Mouse (Mus musculus) left cerebral cortex, adult 2 months (tissue): ENCODE measurements around the gene Gm6657. TPM values are rescaled to one million over a fixed set of nuclear protein-coding genes. Genes with fewer than 3 reads are reported as not detected.
A peak's percentile ranks its signal among the peaks of the same experiment; 100 is the strongest.

ENCODE experiments used
- DNase-seq, 2 experiments: peaks; one replicate each; pipeline ENCODE4 v3.0.0; 2021 to 2022; ENCODE audit warnings: low spot score in 2 of 2, mixed read lengths in 1 of 2; ENCODE audit errors: extremely low spot score in 1 of 2
- H3K27ac ChIP-seq: fragments of 200-600 bp; 2 replicates; pipeline ENCODE4 v1.8.1; 2022
- H3K4me3 ChIP-seq: fragments of 200-600 bp; 2 replicates; pipeline ENCODE4 v1.8.1; 2022
- CTCF ChIP-seq: fragments of 200-600 bp; IDR thresholded peaks from 2 replicates; pipeline ENCODE4 v1.8.1; 2022; ENCODE audit warnings: antibody characterized with exemption, mild to moderate bottlenecking, moderate library complexity
- intact Hi-C: fragments of 180-260 bp; cut with DNase I; formaldehyde crosslinking; loops from one replicate; pipeline ENCODE4 v1.15.1; 2025
- long read RNA-seq, 2 experiments: library from polyadenylated mRNA; stranded (forward); transcript quantifications; one replicate each; pipeline ENCODE4 v2.0.0; 2021; ENCODE audit warnings: borderline mapping rate in 2 of 2
- total RNA-seq, 2 experiments: library from RNA; stranded (reverse); gene quantifications; 2 replicates each; pipeline ENCODE4 v1.2.3; 2021

The Gm6657 gene
- total RNA-seq = not detected
- long read RNA-seq, experiment 1 = 0 reads
- long read RNA-seq, experiment 2 = 0 reads

DNA sequence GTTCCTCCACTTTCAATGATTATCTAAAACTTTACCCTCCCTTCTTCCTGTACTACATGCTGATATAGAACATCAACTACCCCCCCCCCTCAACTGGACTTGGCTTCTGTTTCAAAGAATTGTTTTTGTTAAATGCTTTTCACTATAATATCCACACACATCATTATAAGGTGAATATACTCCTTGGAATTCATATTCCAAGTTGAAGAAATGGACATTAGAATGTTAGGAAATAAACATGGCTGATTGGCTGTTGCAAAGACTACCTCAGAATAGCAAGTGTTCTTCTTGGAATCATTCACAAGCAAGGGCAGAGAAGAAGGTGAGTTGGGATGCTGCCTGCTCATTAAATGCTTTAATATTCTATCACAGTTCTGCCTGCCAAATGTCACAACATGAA lies at the start of gene Gm6657:
Gene Gm6657 (plus strand): TSS at position 301 of the 400 bp plus-strand sequence.
- intact Hi-C loops = no loop called here
- no peak within 1 kb of the TSS for H3K4me3 ChIP-seq
- no peak within 1 kb of the TSS for H3K27ac ChIP-seq
- no peak for TF ChIP-seq CTCF
- no peak for DNase-seq

- no peak for TF ChIP-seq CTCF
- intact Hi-C loops = no loop called here
- no peak for DNase-seq
- Histone ChIP-seq H3K27ac (no peak overlapping the region), H3K4me3 (no peak overlapping the region)
Observed at GRCm38 (mm10) chr12:78153308-78154002, 40.6 kb upstream of the Gm6657 start.

DNA sequence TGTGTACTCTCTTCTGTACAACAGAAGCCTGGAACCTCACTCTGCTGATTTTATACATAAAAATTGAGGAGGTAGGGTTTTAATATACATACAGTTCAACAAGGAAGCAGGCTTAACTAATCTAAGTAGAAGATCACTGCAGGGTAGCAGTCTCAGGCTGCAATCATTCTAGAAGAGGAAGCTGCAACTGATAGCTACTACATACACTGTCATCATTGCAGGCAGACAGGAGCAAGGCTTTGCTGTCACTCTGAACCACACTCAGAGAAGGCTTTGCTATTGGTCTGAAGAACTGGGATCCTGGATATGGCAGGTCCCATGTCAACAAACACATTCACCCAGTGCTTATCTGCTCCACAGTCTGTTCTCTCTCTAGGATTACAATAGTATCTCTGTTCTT lies 23.9 kb upstream of the Gm6657 start:
- TF ChIP-seq CTCF = no peak
- DNase-seq = no peak
- no peak overlapping the region for H3K4me3 ChIP-seq
- intact Hi-C loops = no loop called here
- H3K27ac ChIP-seq = no peak overlapping the region

DNA sequence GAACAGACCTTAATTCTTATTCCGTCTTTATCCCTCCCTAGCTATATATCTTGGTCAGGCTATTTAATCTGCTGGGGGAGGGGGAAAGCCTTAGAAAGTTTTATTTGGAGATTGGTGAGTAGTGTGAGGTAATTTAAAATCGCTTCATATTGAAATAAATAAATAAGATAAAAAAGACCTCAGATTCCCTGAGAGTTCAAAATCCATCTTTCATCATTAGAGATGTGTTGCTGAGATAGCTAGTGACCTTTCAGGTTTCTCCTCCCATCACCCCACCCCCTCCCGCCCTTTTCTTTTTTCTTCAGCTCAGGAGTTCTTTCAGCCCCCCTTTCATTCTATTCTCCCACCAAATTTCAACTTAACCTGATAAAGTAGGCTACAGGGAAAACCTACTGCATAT lies 20.1 kb upstream of the Gm6657 start:
- H3K27ac ChIP-seq = no peak overlapping the region
- DNase-seq = no peak
- no peak for TF ChIP-seq CTCF
- H3K4me3 ChIP-seq = no peak overlapping the region
- intact Hi-C loops = no loop called here

- no peak overlapping the region for H3K4me3 ChIP-seq
- H3K27ac ChIP-seq = no peak overlapping the region
- no peak for TF ChIP-seq CTCF
- intact Hi-C loops = no loop called here
- no peak for DNase-seq
Observed at GRCm38 (mm10) chr12:78174671-78175070, 19.4 kb upstream of the Gm6657 start.

DNA sequence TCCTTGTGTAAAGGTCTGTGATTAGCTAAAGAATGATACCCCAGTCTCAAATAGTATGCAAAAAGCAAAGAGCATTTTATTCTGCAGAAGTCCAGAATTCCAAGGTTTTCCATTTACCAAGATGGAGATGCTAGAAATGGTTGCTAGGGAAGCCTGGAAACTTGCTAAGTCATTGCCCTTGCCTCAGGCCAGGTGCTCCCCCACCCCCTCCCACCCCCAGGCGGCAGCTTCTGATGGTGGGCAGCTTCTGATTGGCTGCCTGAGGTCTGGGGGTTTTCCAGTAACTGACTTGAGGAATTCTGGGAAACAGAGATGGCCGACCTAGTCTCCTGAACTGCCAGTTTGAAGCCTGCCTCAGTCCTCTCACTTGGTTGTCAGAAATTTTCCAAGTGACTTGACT lies 12.6 kb upstream of the Gm6657 start:
- no peak for DNase-seq
- TF ChIP-seq CTCF = no peak
- Histone ChIP-seq H3K27ac (no peak overlapping the region), H3K4me3 (no peak overlapping the region)
- intact Hi-C loops = no loop called here

- Histone ChIP-seq H3K4me3 (no peak overlapping the region), H3K27ac (no peak overlapping the region)
- intact Hi-C loops = no loop called here
- DNase-seq = no peak
- no peak for TF ChIP-seq CTCF
Observed at GRCm38 (mm10) chr12:78195368-78195767, 1.3 kb downstream of the Gm6657 start.

- no peak for TF ChIP-seq CTCF
- no peak overlapping the region for H3K27ac ChIP-seq
- H3K4me3 ChIP-seq = no peak overlapping the region
- intact Hi-C loops = loop anchor here (10.0 kb wide), 1 partner anchor 891 kb away; no protein-coding TSS in a partner anchor
- no peak for DNase-seq
Observed at GRCm38 (mm10) chr12:78203646-78204045, 9.6 kb downstream of the Gm6657 start.

- peak; percentile 90 for TF ChIP-seq CTCF
- Histone ChIP-seq H3K4me3 (peak overlapping the region; percentile 25; the same call in 1 of the 2 replicates), H3K27ac (peak overlapping the region; percentile 48; the same call in 1 of the 2 replicates)
- intact Hi-C loops = loop anchor here (2.0 to 10.0 kb wide), 3 partner anchors 19 to 889 kb away; no protein-coding TSS in a partner anchor
- peak; percentile 26 to 47 for DNase-seq
Observed at GRCm38 (mm10) chr12:78205915-78206570, 12.0 kb downstream of the Gm6657 start.

GRCm38 (mm10) chr12:78206571-78206960 lies 12.5 kb downstream of the Gm6657 start:
- Histone ChIP-seq H3K27ac (no peak overlapping the region), H3K4me3 (no peak overlapping the region)
- TF ChIP-seq CTCF = no peak
- intact Hi-C loops = loop anchor here (2.0 to 10.0 kb wide), 3 partner anchors 18 to 888 kb away; no protein-coding TSS in a partner anchor
- no peak for DNase-seq

DNA sequence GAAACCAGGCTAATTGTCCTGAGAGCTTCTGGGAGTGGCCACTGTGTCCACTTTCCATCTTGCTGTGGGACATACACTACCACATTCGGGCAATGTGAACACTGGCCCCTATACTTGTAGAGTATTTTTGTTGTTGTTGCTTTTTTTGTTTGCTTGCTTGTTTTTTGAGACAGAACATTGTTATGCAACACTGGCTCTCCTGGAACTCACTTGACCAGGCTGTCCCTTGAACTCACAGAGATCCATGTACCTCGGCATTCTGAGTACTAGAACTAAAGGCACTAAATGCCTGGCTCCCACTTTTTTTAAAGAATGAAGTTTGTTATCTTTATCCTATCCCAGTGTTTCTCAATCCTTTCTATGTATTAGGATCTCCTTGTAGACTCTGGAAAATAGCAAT lies 15.8 kb downstream of the Gm6657 start:
- Histone ChIP-seq H3K27ac (no peak overlapping the region), H3K4me3 (no peak overlapping the region)
- no peak for DNase-seq
- intact Hi-C loops = loop anchor here (5.0 to 10.0 kb wide), 2 partner anchors 153 to 885 kb away; no protein-coding TSS in a partner anchor
- no peak for TF ChIP-seq CTCF

- DNase-seq = no peak
- intact Hi-C loops = no loop called here
- H3K4me3 ChIP-seq = no peak overlapping the region
- no peak for TF ChIP-seq CTCF
- H3K27ac ChIP-seq = no peak overlapping the region
Observed at GRCm38 (mm10) chr12:78215490-78215889, 21.4 kb downstream of the Gm6657 start.
